Mouse (Mus musculus): ENCODE results near the gene Ces1g.

GRCm38 (mm10) chr8:93272686-93273085 is 64.4 kb downstream of the Ces1g start:
- TF ChIP-seq ZC3H11A (IDR thresholded peaks at IDR 0.05; ENCODE audit: borderline replicate concordance, low read depth, low read length) (no peak), MAFK (IDR thresholded peaks at IDR 0.05; ENCODE audit: insufficient read depth, low read depth, low read length) (no peak)
